ENCODE assay signal across 9 mouse cellular contexts in the genomic region with DNA sequence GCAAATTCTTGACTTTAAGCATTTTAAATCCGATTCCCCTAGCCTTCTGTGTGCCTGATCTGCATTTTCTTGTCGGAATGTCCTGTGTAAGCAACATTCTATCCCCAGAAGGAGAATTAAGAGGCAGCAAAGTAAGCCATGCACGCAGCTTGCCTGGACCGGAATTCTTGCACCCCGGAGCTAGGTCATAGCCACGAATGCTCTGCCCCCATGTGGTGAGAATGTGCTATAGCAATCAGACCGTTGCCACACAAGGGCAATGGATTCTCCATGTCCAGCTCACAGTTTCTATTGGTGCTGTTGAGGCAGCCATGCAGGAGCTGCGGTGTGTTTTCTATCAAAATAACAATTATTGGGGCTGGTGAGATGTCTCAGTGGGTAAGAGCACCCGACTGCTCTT. TPM values are rescaled to one million over a fixed set of nuclear protein-coding genes. Genes with fewer than 3 reads are reported as not detected.
DNase-seq lines count a peak whose midpoint lies in the region; ATAC-seq and TF ChIP-seq lines count a peak whose summit lies in the region.
"Had no signal": no experiment of that assay in that cellular context is flagged by ENCODE, and none has a peak within 500 bp of the region (broad histone marks: within the 10 kb centered on the region; RNA-seq: fewer than 3 reads in every experiment).

No protein-coding gene starts in this region.

- no peak for TF ChIP-seq POLR2A in olfactory bulb, adult 2 months (IDR thresholded peaks at IDR 0.05; ENCODE audit: insufficient read depth, low read depth, low read length)

- H3ac ChIP-seq in C2C12 (ENCODE audit: control insufficient read depth, insufficient read length, low read depth): no peak overlapping the region

- TF ChIP-seq CTCF in C2C12 (IDR thresholded peaks at IDR 0.05; ENCODE audit: control insufficient read depth, insufficient read depth, insufficient read length): peak; percentile 91
- peak; percentile 97 for TF ChIP-seq CTCF in kidney, postnatal 0 days (IDR thresholded peaks at IDR 0.05; ENCODE audit: low read depth)
- TF ChIP-seq CTCF in liver, postnatal 0 days (IDR thresholded peaks at IDR 0.05; ENCODE audit: low read depth): peak; percentile 93
- TF ChIP-seq CTCF in olfactory bulb, adult 2 months (IDR thresholded peaks at IDR 0.05; ENCODE audit: insufficient read depth, low read depth, low read length): peak; percentile 75

- H3K79me2 ChIP-seq in C2C12 (ENCODE audit: control insufficient read depth, insufficient read depth): no peaks in the 10 kb centered on the region

- no peak overlapping the region for H3K4me3 ChIP-seq in C2C12 (ENCODE audit: insufficient read depth, poor library complexity, severe bottlenecking)
- no peak overlapping the region for H3K4me3 ChIP-seq in kidney, postnatal 0 days (replicated peaks; ENCODE audit: low read depth, low read length)
- no peak overlapping the region for H3K4me3 ChIP-seq in liver, postnatal 0 days (ENCODE audit: low read depth, low read length)
- no peak overlapping the region for H3K4me3 ChIP-seq in olfactory bulb, adult 2 months (ENCODE audit: insufficient read depth, low read depth, low read length)
- H3K4me3 ChIP-seq: heart, embryonic 13.5 days had no signal

- no peaks in the 10 kb centered on the region for H3K9me3 ChIP-seq in kidney, postnatal 0 days (replicated peaks; ENCODE audit: low read length)
- H3K9me3 ChIP-seq in liver, postnatal 0 days (ENCODE audit: low read length): no peaks in the 10 kb centered on the region
- H3K9me3 ChIP-seq: heart, embryonic 13.5 days had no signal

- peaks cover 28% of the 10 kb centered on the region for H3K27me3 ChIP-seq in C2C12 (ENCODE audit: control insufficient read depth, insufficient read depth, insufficient read length)
- no peaks in the 10 kb centered on the region for H3K27me3 ChIP-seq in kidney, postnatal 0 days (ENCODE audit: insufficient read depth, low read length)
- no peaks in the 10 kb centered on the region for H3K27me3 ChIP-seq in liver, postnatal 0 days (ENCODE audit: insufficient read depth, low read length)

- TF ChIP-seq EP300 in liver, postnatal 0 days (IDR thresholded peaks at IDR 0.05; ENCODE audit: low read depth): no peak

- no peak overlapping the region for H3K27ac ChIP-seq in kidney, postnatal 0 days
- H3K27ac ChIP-seq in liver, postnatal 0 days (ENCODE audit: low read depth): no peak overlapping the region
- no peak overlapping the region for H3K27ac ChIP-seq in olfactory bulb, adult 2 months (ENCODE audit: insufficient read depth, low read depth, low read length)
- H3K27ac ChIP-seq: heart, embryonic 13.5 days had no signal

- DNase-seq in adrenal gland, adult 2 months: peak; percentile 81
- peak; percentile 87 for DNase-seq in embryo, embryonic 11 days
- DNase-seq in gastrocnemius, postnatal 4 days (ENCODE audit: low spot score in 2 of 2): peak; percentile 55 to 77
- DNase-seq in kidney, postnatal 0 days (ENCODE audit: low spot score): peak; percentile 93
- peak; percentile 76 for DNase-seq in liver, postnatal 0 days
- peak; percentile 67 for DNase-seq in testis, postnatal 14 days (ENCODE audit: low spot score)

- H3K36me3 ChIP-seq in C2C12 (ENCODE audit: control insufficient read depth, insufficient read depth): no peaks in the 10 kb centered on the region
- H3K36me3 ChIP-seq in kidney, postnatal 0 days (ENCODE audit: insufficient read depth, low read length): no peaks in the 10 kb centered on the region
- H3K36me3 ChIP-seq in liver, postnatal 0 days (replicated peaks; ENCODE audit: insufficient read depth, low read length): no peaks in the 10 kb centered on the region
- H3K36me3 ChIP-seq: heart, embryonic 13.5 days had no signal

- H3K4me2 ChIP-seq in kidney, postnatal 0 days (ENCODE audit: low read length): peak overlapping the region; percentile 25; the same call in 1 of the 2 replicates
- no peak overlapping the region for H3K4me2 ChIP-seq in liver, postnatal 0 days (ENCODE audit: low read depth, low read length)
- H3K4me2 ChIP-seq: heart, embryonic 13.5 days had no signal

- ATAC-seq in kidney, postnatal 0 days (replicated peaks; ENCODE audit: low FRiP score, low read depth): peak; percentile 71
- peak; percentile 59 for ATAC-seq in liver, postnatal 0 days

- H3K4me1 ChIP-seq in kidney, postnatal 0 days (replicated peaks; ENCODE audit: insufficient read depth, low read length): 0 out of 2 replicates have a peak, but pooled peaks cover 3% of the 10 kb centered on the region
- H3K4me1 ChIP-seq in liver, postnatal 0 days (ENCODE audit: insufficient read depth): peaks cover 3% of the 10 kb centered on the region
- peaks cover 3% of the 10 kb centered on the region; the same call in 1 of the 2 replicates for H3K4me1 ChIP-seq in olfactory bulb, adult 2 months (ENCODE audit: control insufficient read depth, insufficient read depth, low read length)

- H3K79me3 ChIP-seq in C2C12 (ENCODE audit: low read depth): no peaks in the 10 kb centered on the region

- H3K9ac ChIP-seq in kidney, postnatal 0 days (ENCODE audit: low read depth, low read length): no peak overlapping the region
- no peak overlapping the region for H3K9ac ChIP-seq in liver, postnatal 0 days (replicated peaks)
- H3K9ac ChIP-seq: heart, embryonic 13.5 days had no signal

- 6% methylated on average over 9 of the region's 9 CpGs for WGBS in kidney, postnatal 0 days
- WGBS in liver, postnatal 0 days (ENCODE audit: insufficient replicate concordance): 8% methylated on average over 9 of the region's 9 CpGs
- WGBS in olfactory bulb, adult 2 months: 5% methylated on average over 9 of the region's 9 CpGs

TF ChIP-seq in C2C12, 6 proteins besides CTCF, POLR2A, EP300 and RAD21:
- TF ChIP-seq CEBPB (IDR thresholded peaks at IDR 0.05; ENCODE audit: low read depth) (no peak), MAX (IDR thresholded peaks at IDR 0.05) (no peak), FOSL1 (IDR thresholded peaks at IDR 0.05; ENCODE audit: insufficient read depth, low read length, poor library complexity, severe bottlenecking) (no peak), MYOG (IDR thresholded peaks at IDR 0.05; ENCODE audit: control insufficient read depth, extremely low read depth, insufficient read length) (no peak), MYOD1 (IDR thresholded peaks at IDR 0.05; ENCODE audit: control insufficient read depth, insufficient read length, low read depth) (no peak), USF1 (IDR thresholded peaks at IDR 0.05; ENCODE audit: low read depth) (no peak)

RNA-seq across cellular contexts. Expression of a gene that starts 15.0 kb away (rescaled TPM):
- not detected for polyA plus RNA-seq in C2C12 (2012; fragmentation: generic; extraction: Trizol)
- total RNA-seq in adrenal gland, adult 2 months (2021): not detected
- polyA plus RNA-seq in adrenal gland, adult 2 months (2012; rRNA removed): not detected in 2 replicates
- not detected for total RNA-seq in gastrocnemius, postnatal 4 days (2021)
- 0.13 TPM in 1 of 2 replicates, not detected in the other for polyA plus RNA-seq in kidney, postnatal 0 days (2015; fragmentation: Nextera tagmentation; extraction: Ambion mirVana)
- not detected in 2 replicates for polyA plus RNA-seq in liver, postnatal 0 days (2015; fragmentation: Nextera tagmentation; extraction: Ambion mirVana)
- polyA plus RNA-seq in olfactory bulb, adult 2 months (2012; ENCODE audit: insufficient read depth, insufficient read length, low replicate concordance, missing spikeins): not detected in 2 replicates
- polyA plus RNA-seq: heart, embryonic 13.5 days had no signal

RNA-seq across cellular contexts. Expression of a gene that starts 23.0 kb away (rescaled TPM):
- 0.04 TPM for polyA plus RNA-seq in C2C12 (2012; fragmentation: generic; extraction: Trizol)
- under 1 TPM in 1 of 2 experiments, not detected in 1; 0.17 TPM for total RNA-seq in adrenal gland, adult 2 months (2021)
- polyA plus RNA-seq in adrenal gland, adult 2 months (2012; rRNA removed): 0.41 TPM in 1 of 2 replicates, not detected in the other
- total RNA-seq in gastrocnemius, postnatal 4 days (2021): not detected
- polyA plus RNA-seq in kidney, postnatal 0 days (2015; fragmentation: Nextera tagmentation; extraction: Ambion mirVana): 12.2 and 13.1 TPM in 2 replicates
- polyA plus RNA-seq in liver, postnatal 0 days (2015; fragmentation: Nextera tagmentation; extraction: Ambion mirVana): not detected in 2 replicates
- polyA plus RNA-seq in olfactory bulb, adult 2 months (2012; ENCODE audit: insufficient read depth, insufficient read length, low replicate concordance, missing spikeins): not detected in 2 replicates

RNA-seq across cellular contexts. Expression of a gene that starts 35.2 kb away (rescaled TPM):
- polyA plus RNA-seq in C2C12 (2012; fragmentation: generic; extraction: Trizol): 82.4 TPM
- 10 to 100 TPM; 69.5 to 72.8 TPM for total RNA-seq in adrenal gland, adult 2 months (2021)
- polyA plus RNA-seq in adrenal gland, adult 2 months (2012; rRNA removed): 75.0 and 78.7 TPM in 2 replicates
- 10 to 100 TPM; 71.7 to 72.1 TPM for total RNA-seq in gastrocnemius, postnatal 4 days (2021)
- polyA plus RNA-seq in kidney, postnatal 0 days (2015; fragmentation: Nextera tagmentation; extraction: Ambion mirVana): 133 and 145 TPM in 2 replicates
- polyA plus RNA-seq in liver, postnatal 0 days (2015; fragmentation: Nextera tagmentation; extraction: Ambion mirVana): 42.5 and 47.6 TPM in 2 replicates
- not detected in 2 replicates for polyA plus RNA-seq in olfactory bulb, adult 2 months (2012; ENCODE audit: insufficient read depth, insufficient read length, low replicate concordance, missing spikeins)

RNA-seq across cellular contexts. Expression of a gene that starts 44.1 kb away (rescaled TPM):
- not detected for polyA plus RNA-seq in C2C12 (2012; fragmentation: generic; extraction: Trizol)
- total RNA-seq in adrenal gland, adult 2 months (2021): not detected
- not detected in 2 replicates for polyA plus RNA-seq in adrenal gland, adult 2 months (2012; rRNA removed)
- total RNA-seq in gastrocnemius, postnatal 4 days (2021): not detected
- 0.11 and 0.13 TPM in 2 replicates for polyA plus RNA-seq in kidney, postnatal 0 days (2015; fragmentation: Nextera tagmentation; extraction: Ambion mirVana)
- polyA plus RNA-seq in liver, postnatal 0 days (2015; fragmentation: Nextera tagmentation; extraction: Ambion mirVana): not detected in 2 replicates
- not detected in 2 replicates for polyA plus RNA-seq in olfactory bulb, adult 2 months (2012; ENCODE audit: insufficient read depth, insufficient read length, low replicate concordance, missing spikeins)
